Mouse (Mus musculus) forebrain, embryonic 13.5 days (tissue): ENCODE measurements at regions not wholly inside any gene's neighbourhood (a gene's known extent, or its start where the extent isn't known, plus 50 kb on each side); places are given as distances from the start of the nearest gene placed in this dataset.

ENCODE experiments used
- ATAC-seq: fragments of 200-750 bp; cut with Nextera tagmentation; 2 replicates; pipeline ENCODE4 v1.8.0; 2017
- H3K27ac ChIP-seq: fragments of 300-500 bp; sonication (generic); 2 replicates; pipeline ENCODE4 v1.5.1; 2015; ENCODE audit warnings: inconsistent platforms, mild to moderate bottlenecking, moderate library complexity
- H3K27me3 ChIP-seq: fragments of 300-500 bp; sonication (generic); 2 replicates; pipeline ENCODE4 v1.6.1; 2015; ENCODE audit warnings: mild to moderate bottlenecking, inconsistent platforms
- H3K36me3 ChIP-seq: fragments of 300-500 bp; sonication (generic); 2 replicates; pipeline ENCODE4 v1.6.1; 2015; ENCODE audit warnings: mild to moderate bottlenecking, inconsistent platforms; ENCODE audit not compliant: poor library complexity, severe bottlenecking
- H3K4me1 ChIP-seq: fragments of 300-500 bp; sonication (generic); 2 replicates; pipeline ENCODE4 v1.6.1; 2015; ENCODE audit warnings: inconsistent platforms
- H3K4me2 ChIP-seq: fragments of 300-500 bp; sonication (generic); 2 replicates; pipeline ENCODE4 v1.6.1; 2015; ENCODE audit warnings: inconsistent platforms, mild to moderate bottlenecking, moderate library complexity
- H3K4me3 ChIP-seq: fragments of 300-500 bp; sonication (generic); 2 replicates; pipeline ENCODE4 v1.5.1; 2015; ENCODE audit warnings: mild to moderate bottlenecking, inconsistent platforms
- H3K9ac ChIP-seq: fragments of 300-500 bp; sonication (generic); 2 replicates; pipeline ENCODE4 v1.6.1; 2015; ENCODE audit warnings: mild to moderate bottlenecking, inconsistent platforms
- H3K9me3 ChIP-seq: fragments of 300-500 bp; sonication (generic); replicated peaks from 2 replicates; pipeline ENCODE4 v1.6.1; 2016; ENCODE audit warnings: inconsistent platforms
- WGBS: fragments of 180-500 bp; shearing (Covaris S2); methylation state at CpG from one replicate; pipeline ENCODE4 v1.1.7; 2015; 5-methylcytosine and 5-hydroxymethylcytosine counted together

DNA sequence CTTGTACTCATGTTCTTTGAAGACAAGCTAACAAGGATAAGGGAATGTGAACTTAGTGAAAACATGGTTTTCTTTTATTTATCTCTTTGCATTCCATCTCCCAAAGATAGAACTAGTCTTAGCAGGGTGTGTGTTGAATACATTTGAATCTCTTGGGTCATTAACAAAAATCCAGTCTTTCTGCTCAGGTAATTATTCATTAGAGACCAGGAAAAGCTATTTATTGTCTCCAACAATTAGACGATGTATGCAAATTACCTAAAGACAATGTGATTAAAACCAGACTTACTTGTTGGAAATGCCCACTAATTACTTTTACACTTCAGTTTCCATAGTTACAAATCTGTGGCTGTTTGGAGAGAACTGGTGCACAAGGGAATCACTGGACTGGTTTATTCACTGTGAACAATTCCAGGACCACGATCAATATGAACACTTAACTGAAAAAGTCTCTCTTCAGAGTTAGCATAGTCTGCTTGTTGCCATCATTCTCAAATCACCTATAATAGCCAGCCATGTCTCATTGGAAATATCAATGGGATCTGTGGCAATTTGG lies 584.4 kb downstream of the Mettl4 start:
- Histone ChIP-seq H3K27ac (no peak overlapping the region), H3K9ac (no peak overlapping the region), H3K4me1 (peaks cover 4% of the 10 kb centered on the region), H3K4me3 (no peak overlapping the region), H3K4me2 (no peak overlapping the region), H3K36me3 (no peaks in the 10 kb centered on the region), H3K27me3 (no peaks in the 10 kb centered on the region), H3K9me3 (no peaks in the 10 kb centered on the region)
- WGBS, result 19% methylated on average over 2 of the region's 2 CpGs
- ATAC-seq, result peak; percentile 71; the same call in 1 of the 2 replicates

DNA sequence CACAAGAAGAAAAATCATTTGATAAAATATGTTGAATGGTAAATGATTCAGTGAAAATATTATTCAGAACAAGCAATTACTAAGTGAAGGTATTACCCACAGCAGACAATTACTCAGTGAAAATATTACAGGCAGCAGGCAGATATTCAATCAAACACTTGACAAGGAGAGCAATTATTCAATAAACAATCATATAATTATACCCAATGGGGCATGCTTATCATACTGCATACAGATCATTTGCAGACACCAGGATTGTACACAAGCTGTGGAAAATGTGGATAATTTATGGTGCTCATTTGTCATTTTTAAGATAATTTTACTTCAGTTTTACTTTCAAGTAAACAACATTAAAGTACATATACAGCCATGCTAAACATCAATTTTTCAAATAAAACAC lies 605.5 kb downstream of the Mettl4 start:
- Histone ChIP-seq H3K4me3 (no peak overlapping the region), H3K4me2 (no peak overlapping the region), H3K36me3 (no peaks in the 10 kb centered on the region), H3K9me3 (no peaks in the 10 kb centered on the region), H3K4me1 (no peaks in the 10 kb centered on the region), H3K27me3 (no peaks in the 10 kb centered on the region), H3K27ac (no peak overlapping the region), H3K9ac (no peak overlapping the region)
- no peak for ATAC-seq

DNA sequence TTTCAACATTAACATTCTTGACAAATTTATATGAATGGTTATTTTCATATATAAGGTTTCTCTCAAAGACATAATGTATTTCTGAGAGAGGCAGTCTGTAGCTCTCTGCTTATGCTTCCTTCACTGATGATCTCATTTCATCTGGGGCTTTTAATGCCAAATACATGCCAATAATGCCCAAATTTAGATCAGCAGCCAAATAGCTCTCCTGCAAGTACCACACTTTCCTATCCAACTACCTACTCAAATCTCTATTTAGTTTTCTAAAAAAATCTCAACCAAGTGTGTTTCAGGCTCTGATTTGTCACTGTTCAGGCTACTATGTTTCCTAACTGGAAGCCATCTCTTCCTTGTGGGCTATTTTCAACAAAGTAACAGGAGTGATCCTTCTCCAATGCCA lies 616.6 kb downstream of the Mettl4 start:
- Histone ChIP-seq H3K27me3 (no peaks in the 10 kb centered on the region), H3K36me3 (no peaks in the 10 kb centered on the region), H3K9ac (no peak overlapping the region), H3K4me2 (no peak overlapping the region), H3K4me3 (no peak overlapping the region), H3K9me3 (no peaks in the 10 kb centered on the region), H3K27ac (no peak overlapping the region), H3K4me1 (no peaks in the 10 kb centered on the region)
- ATAC-seq, result no peak

DNA sequence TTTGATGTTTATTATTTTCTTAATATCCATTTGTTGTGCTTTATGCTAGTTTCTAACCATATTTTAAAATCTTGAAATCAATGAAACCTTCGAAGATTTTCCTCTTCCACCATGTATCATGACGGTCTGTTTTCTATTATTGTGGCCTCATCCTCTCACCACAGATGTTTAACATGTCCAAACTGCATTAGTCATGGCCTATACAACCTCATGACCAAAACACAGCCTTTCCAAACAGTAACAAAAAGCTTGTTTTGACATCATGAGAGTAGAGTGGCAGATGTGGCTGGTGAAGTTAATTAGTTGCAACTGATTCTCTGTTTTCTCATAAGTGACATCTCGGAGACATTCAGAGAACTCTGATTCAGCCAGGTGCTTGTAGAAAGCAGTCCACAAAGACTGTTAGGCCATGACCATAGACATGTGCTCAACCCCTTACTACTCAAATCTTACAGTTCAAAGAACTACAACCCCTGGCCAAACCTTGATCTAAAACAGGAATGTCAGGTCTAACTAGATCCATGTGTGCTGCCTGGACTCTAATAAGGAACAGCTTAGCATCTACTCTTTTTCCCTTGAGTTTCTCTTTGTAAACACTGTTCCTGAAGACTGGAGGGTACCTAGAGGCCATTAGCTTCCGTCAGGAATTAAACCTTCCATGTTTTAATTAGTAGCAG lies 655.7 kb downstream of the Mettl4 start:
- Histone ChIP-seq H3K4me1 (no peaks in the 10 kb centered on the region), H3K9me3 (no peaks in the 10 kb centered on the region), H3K27me3 (no peaks in the 10 kb centered on the region), H3K4me3 (no peak overlapping the region), H3K4me2 (no peak overlapping the region), H3K9ac (no peak overlapping the region), H3K36me3 (no peaks in the 10 kb centered on the region), H3K27ac (no peak overlapping the region)
- no peak for ATAC-seq
- WGBS, result 71% methylated on average over 4 of the region's 4 CpGs

- 66% methylated on average over 3 of the region's 3 CpGs for WGBS
- peak; percentile 80; the same call in 1 of the 2 replicates for ATAC-seq
- no peak overlapping the region for H3K9ac ChIP-seq
- H3K27ac ChIP-seq, result no peak overlapping the region
- H3K36me3 ChIP-seq, result no peaks in the 10 kb centered on the region
- no peak overlapping the region for H3K4me3 ChIP-seq
- no peaks in the 10 kb centered on the region for H3K4me1 ChIP-seq
- no peak overlapping the region for H3K4me2 ChIP-seq
- no peaks in the 10 kb centered on the region for H3K9me3 ChIP-seq
- no peaks in the 10 kb centered on the region for H3K27me3 ChIP-seq
Measured at GRCm38 (mm10) chr17:94054436-94055060, 695.3 kb downstream of the Mettl4 start.

- no peak overlapping the region for H3K4me2 ChIP-seq
Measured at GRCm38 (mm10) chr17:94048475-94048874, 701.3 kb downstream of the Mettl4 start.

GRCm38 (mm10) chr17:94038221-94038620 lies 711.6 kb downstream of the Mettl4 start:
- Histone ChIP-seq H3K4me1 (no peaks in the 10 kb centered on the region), H3K27me3 (no peaks in the 10 kb centered on the region), H3K4me3 (no peak overlapping the region), H3K9me3 (no peaks in the 10 kb centered on the region), H3K27ac (no peak overlapping the region), H3K36me3 (no peaks in the 10 kb centered on the region), H3K4me2 (no peak overlapping the region), H3K9ac (no peak overlapping the region)
- WGBS, result 60% methylated on average over 5 of the region's 5 CpGs
- ATAC-seq, result no peak

More at GRCm38 (mm10) chr17:94048475-94048874, 701.3 kb downstream of the Mettl4 start:
- ATAC-seq, result no peak
- no peak overlapping the region for H3K27ac ChIP-seq
- no peaks in the 10 kb centered on the region for H3K36me3 ChIP-seq
- H3K4me1 ChIP-seq, result no peaks in the 10 kb centered on the region
- 90% methylated on average over 2 of the region's 2 CpGs for WGBS
- H3K9me3 ChIP-seq, result no peaks in the 10 kb centered on the region
- no peak overlapping the region for H3K9ac ChIP-seq
- no peak overlapping the region for H3K4me3 ChIP-seq
- no peaks in the 10 kb centered on the region for H3K27me3 ChIP-seq

- ATAC-seq, result no peak
- H3K4me3 ChIP-seq, result no peak overlapping the region
- H3K9ac ChIP-seq, result no peak overlapping the region
- H3K4me2 ChIP-seq, result no peak overlapping the region
- H3K27me3 ChIP-seq, result no peaks in the 10 kb centered on the region
- H3K36me3 ChIP-seq, result no peaks in the 10 kb centered on the region
- H3K4me1 ChIP-seq, result no peaks in the 10 kb centered on the region
- H3K9me3 ChIP-seq, result no peaks in the 10 kb centered on the region
- 92% methylated on average over 2 of the region's 2 CpGs for WGBS
- no peak overlapping the region for H3K27ac ChIP-seq
Measured at GRCm38 (mm10) chr17:94012386-94012785, 737.4 kb downstream of the Mettl4 start.

- Histone ChIP-seq H3K9me3 (no peaks in the 10 kb centered on the region), H3K27ac (no peak overlapping the region), H3K9ac (no peak overlapping the region), H3K27me3 (no peaks in the 10 kb centered on the region), H3K36me3 (no peaks in the 10 kb centered on the region), H3K4me1 (no peaks in the 10 kb centered on the region), H3K4me3 (no peak overlapping the region), H3K4me2 (no peak overlapping the region)
- ATAC-seq, result no peak
- 82% methylated on average over 4 of the region's 4 CpGs for WGBS
Measured at GRCm38 (mm10) chr17:94002095-94002494, 747.7 kb downstream of the Mettl4 start.

DNA sequence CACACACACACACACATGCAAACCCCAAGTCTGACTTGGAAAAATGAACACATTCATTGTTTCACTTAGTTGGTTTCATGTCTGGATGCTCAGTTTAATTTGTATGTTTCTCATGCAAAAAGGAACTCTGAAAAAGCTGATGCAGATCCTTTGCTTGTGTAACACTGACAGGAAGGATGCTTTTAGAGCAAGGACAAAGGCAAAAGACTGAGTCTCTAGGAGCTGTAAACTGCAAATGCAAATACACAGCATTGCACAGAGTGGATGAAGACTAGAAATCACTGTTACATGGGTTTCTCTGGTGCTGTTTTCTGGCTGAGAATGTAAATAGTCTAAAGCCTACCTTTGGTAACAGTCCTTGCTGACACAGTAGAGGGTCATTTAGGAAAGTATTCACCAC lies 748.3 kb downstream of the Mettl4 start:
- Histone ChIP-seq H3K4me3 (no peak overlapping the region), H3K4me2 (no peak overlapping the region), H3K9ac (no peak overlapping the region), H3K27ac (no peak overlapping the region), H3K9me3 (no peaks in the 10 kb centered on the region), H3K36me3 (no peaks in the 10 kb centered on the region), H3K4me1 (no peaks in the 10 kb centered on the region), H3K27me3 (no peaks in the 10 kb centered on the region)
- ATAC-seq, result no peak

DNA sequence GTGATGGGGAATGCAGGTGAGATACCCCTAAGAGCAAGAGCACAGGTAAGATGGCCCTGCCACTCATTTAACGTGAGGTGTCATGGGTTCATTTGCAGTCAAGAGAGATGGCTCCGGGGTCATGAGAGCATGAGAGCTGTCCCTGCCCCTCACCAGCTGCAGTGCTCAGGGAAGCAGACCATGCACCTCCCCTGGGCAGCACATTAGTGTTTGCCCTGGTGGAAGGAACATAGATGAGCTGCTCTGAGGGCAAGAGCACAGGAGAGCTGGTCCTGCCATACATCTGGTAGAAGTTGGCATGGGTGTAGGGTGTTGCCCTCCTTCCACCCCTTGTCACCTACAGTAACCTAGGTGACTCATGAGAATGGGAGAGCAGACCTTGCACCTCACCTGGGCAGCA lies 762.9 kb downstream of the Mettl4 start:
- Histone ChIP-seq H3K9me3 (no peaks in the 10 kb centered on the region), H3K4me2 (no peak overlapping the region), H3K4me3 (no peak overlapping the region), H3K4me1 (no peaks in the 10 kb centered on the region), H3K9ac (no peak overlapping the region), H3K27ac (no peak overlapping the region), H3K27me3 (no peaks in the 10 kb centered on the region), H3K36me3 (no peaks in the 10 kb centered on the region)
- ATAC-seq, result no peak
- WGBS, result 88% methylated on average over 2 of the region's 2 CpGs
